ENCODE assay signal across 8 mouse cellular contexts in genomic region chr2:168111902-168112301, GRCm38 (mm10). TPM values are rescaled to one million over a fixed set of nuclear protein-coding genes. Genes with fewer than 3 reads are reported as not detected.
A peak's percentile ranks its signal among the peaks of the same experiment; 100 is the strongest.
DNase-seq lines count a peak whose midpoint lies in the region; ATAC-seq and TF ChIP-seq lines count a peak whose summit lies in the region.

No protein-coding gene starts in this region.

- no peak for TF ChIP-seq POLR2A in testis, adult 2 months (IDR thresholded peaks at IDR 0.05; ENCODE audit: control insufficient read depth, low read depth, low read length)

- no peaks in the 10 kb centered on the region for H3K9me3 ChIP-seq in midbrain, postnatal 0 days (ENCODE audit: low read length)

- WGBS in midbrain, postnatal 0 days: 6% methylated on average over 7 of the region's 7 CpGs

- peaks cover 5% of the 10 kb centered on the region; the same call in 1 of the 2 replicates for H3K27me3 ChIP-seq in midbrain, postnatal 0 days (ENCODE audit: insufficient read depth, low read length)
- H3K27me3 ChIP-seq in testis, adult 2 months (ENCODE audit: control insufficient read depth, insufficient read depth, low read length): no peaks in the 10 kb centered on the region

- no peak overlapping the region for H3K27ac ChIP-seq in midbrain, postnatal 0 days (ENCODE audit: low read depth, low read length)
- no peak overlapping the region for H3K27ac ChIP-seq in testis, adult 2 months (ENCODE audit: control insufficient read depth, insufficient read depth, low read depth, low read length)

- no peak overlapping the region for H3K4me3 ChIP-seq in midbrain, postnatal 0 days (ENCODE audit: low read depth, low read length)
- no peak overlapping the region for H3K4me3 ChIP-seq in testis, adult 2 months (ENCODE audit: control insufficient read depth, low read depth, low read length)

- no peaks in the 10 kb centered on the region for H3K4me1 ChIP-seq in midbrain, postnatal 0 days (ENCODE audit: insufficient read depth, low read length)
- peaks cover 13% of the 10 kb centered on the region for H3K4me1 ChIP-seq in testis, adult 2 months (ENCODE audit: control insufficient read depth, insufficient read depth, low read length)

- H3K4me2 ChIP-seq in midbrain, postnatal 0 days (ENCODE audit: low read depth, low read length, poor library complexity, severe bottlenecking): no peak overlapping the region

- DNase-seq in kidney, adult 18-20 months: peak; percentile 78
- no peak for DNase-seq in kidney, adult 9 months
- peak; percentile 83 for DNase-seq in ZHBTc4 (ENCODE audit: low read depth, low spot score)
- DNase-seq in cerebellum, postnatal 4 days (ENCODE audit: low spot score in 2 of 2): peak; percentile 62 to 82
- peak; percentile 28 for DNase-seq in gastrocnemius, postnatal 25 days
- peak; percentile 59 to 60 for DNase-seq in left cerebral cortex, postnatal 36 days (ENCODE audit: low spot score in 2 of 2)
- peak; percentile 50 for DNase-seq in midbrain, postnatal 0 days (ENCODE audit: low spot score)

- intact Hi-C loops in left cerebral cortex, postnatal 36 days (cut with DNase I): loop anchor here (10.0 kb wide), 1 partner anchor 333 kb away; no protein-coding TSS in a partner anchor

- 0 out of 2 replicates have a peak, but pooled peaks have one; percentile 41 for ATAC-seq in midbrain, postnatal 0 days (ENCODE audit: low FRiP score)

- no peaks in the 10 kb centered on the region for H3K36me3 ChIP-seq in midbrain, postnatal 0 days (ENCODE audit: insufficient read depth, low read length)
- H3K36me3 ChIP-seq in testis, adult 2 months (ENCODE audit: control insufficient read depth, insufficient read depth, low read length): no peaks in the 10 kb centered on the region

- no peak overlapping the region for H3K9ac ChIP-seq in midbrain, postnatal 0 days (replicated peaks; ENCODE audit: low read length, poor library complexity, severe bottlenecking)

- peak; percentile 91 for TF ChIP-seq CTCF in midbrain, postnatal 0 days (IDR thresholded peaks at IDR 0.05)
- peak; percentile 95 for TF ChIP-seq CTCF in testis, adult 2 months (IDR thresholded peaks at IDR 0.05; ENCODE audit: control insufficient read depth, insufficient read depth, insufficient replicate concordance, low read depth, low read length)

RNA-seq across cellular contexts. Expression of gene Pard6b, which starts 31.1 kb away (rescaled TPM):
- under 1 TPM; 0.43 to 0.62 TPM for total RNA-seq in gastrocnemius, postnatal 25 days (2021)
- 1 to 10 TPM; 4.4 to 5.8 TPM for total RNA-seq in left cerebral cortex, postnatal 36 days (2021)
- 6.6 and 6.8 TPM in 2 replicates for total RNA-seq in midbrain, postnatal 0 days (2014; rRNA removed)
- polyA plus RNA-seq in midbrain, postnatal 0 days (2015; fragmentation: Nextera tagmentation; extraction: Ambion mirVana): 3.9 and 5.1 TPM in 2 replicates
- 5.8 and 6.9 TPM in 2 replicates for polyA plus RNA-seq in testis, adult 2 months (2012; rRNA removed)
